Mouse (Mus musculus) c-Kit-positive CD71-positive TER-119-negative erythroid progenitor cells, embryonic 14.5 days (primary cell): ENCODE data around the gene Inca1.

Experiments used
- DNase-seq: peaks from one replicate; pipeline ENCODE4 v3.0.0-alpha.2; 2013; ENCODE audit warnings: low read depth

Gene Inca1

DNA sequence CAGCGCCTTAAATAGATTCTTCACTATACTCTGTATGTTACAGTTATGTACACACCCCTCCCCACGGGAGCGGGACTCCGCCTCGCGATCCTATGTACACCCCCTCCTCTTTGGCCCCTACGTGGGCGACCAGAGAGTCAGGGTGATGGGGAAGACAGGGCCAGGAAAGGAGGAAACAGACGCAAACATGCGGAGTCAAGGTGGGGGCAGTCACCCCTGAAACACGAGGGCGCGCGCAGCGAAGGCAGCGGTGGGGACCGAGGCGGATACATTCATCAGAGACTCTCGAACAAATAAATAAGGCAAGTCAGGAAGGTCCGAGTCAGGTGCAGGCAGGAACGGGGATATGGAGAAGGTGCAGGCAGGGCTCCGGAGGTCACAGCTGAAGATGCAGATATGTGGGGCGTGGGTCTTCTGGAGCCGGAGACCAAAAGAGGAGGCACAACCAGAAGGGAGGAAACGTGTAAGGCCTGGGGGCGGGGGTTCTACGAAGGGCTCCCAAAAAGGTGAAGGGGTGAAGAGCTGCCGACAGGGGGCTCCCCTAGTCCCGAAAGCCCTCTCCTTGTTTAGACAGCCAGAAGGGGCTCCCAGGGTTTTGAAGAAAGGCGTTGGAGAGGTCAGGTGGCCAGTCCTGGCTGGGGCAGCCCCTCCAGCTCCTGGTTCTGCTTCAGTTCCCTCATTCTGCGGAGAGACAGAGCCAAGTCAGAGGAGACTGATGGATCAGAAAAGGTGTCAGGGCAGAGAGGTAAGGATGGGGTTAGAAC lies 30.2 kb downstream of the Inca1 start:
- no peak for DNase-seq

- peak; percentile 99 for DNase-seq
Observed at GRCm38 (mm10) chr11:70668771-70669505, 31.0 kb downstream of the Inca1 start, which contains the start of gene Spag7. Gene Spag7, minus strand, starts transcription at chr11:70669416.

DNA sequence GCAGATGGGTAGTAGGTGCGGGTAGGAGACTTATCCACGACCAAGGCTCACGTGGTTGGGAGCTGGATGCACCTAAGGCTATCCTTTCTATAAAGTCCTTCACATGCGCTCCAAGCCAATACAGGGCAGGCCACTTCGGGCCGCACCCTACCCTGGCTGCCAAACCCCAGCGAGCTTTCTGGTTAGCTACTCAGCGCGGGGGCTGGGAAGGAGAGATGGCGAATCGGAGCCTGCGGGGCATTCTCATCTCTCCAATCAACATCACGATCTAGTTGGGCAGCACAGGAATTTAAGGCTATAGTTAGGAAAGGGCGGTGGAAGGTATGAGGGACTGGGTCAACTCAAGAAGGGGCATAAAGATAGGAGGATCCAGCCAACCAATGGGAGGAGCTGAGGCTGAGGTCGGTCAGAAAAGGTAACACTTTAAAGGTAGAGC lies 31.6 kb downstream of the Inca1 start:
- no peak for DNase-seq

DNA sequence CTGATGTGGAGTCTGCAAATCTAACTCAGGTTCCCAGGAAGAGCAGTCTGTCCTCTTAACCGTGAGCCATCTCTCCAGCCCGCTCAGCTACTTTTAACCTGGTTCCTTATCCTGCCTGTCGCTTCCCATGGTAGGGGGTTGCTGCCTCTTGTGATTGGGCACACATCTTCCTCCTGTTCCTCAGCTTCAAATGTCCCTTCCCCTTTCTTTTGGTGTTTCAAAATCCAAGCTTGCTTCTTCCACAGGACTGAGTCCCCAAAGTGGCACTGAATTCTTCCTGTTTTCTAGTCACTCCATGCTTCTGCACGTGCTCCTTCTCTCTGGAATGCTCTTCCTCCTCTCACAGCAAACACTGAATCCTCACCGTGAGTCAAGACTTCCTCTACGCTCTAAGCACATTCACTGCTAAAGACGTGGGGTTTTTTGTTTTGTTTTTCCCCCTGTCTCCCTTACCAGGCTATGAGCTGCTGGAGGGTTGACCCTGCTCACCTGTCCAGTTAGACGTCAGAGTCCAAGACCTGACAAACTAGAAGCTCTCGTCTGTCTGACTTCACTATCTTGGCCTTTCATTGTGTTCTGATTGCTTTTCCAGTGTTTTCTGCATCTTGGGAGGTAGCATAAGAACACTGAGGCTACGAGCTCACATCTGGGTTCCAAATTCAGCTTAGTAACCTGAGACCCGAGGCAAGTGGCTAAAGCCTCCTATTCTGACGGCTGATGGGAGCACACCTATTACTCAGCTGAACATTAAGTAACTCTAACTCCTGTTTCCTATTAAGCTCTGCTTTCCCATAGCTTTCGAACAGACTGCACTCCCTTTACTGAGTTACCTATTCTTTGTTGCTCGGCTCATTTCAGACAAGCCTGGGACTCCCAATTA lies 32.4 kb downstream of the Inca1 start:
- no peak for DNase-seq

GRCm38 (mm10) chr11:70666687-70667086 lies 33.3 kb downstream of the Inca1 start:
- DNase-seq, result no peak

DNA sequence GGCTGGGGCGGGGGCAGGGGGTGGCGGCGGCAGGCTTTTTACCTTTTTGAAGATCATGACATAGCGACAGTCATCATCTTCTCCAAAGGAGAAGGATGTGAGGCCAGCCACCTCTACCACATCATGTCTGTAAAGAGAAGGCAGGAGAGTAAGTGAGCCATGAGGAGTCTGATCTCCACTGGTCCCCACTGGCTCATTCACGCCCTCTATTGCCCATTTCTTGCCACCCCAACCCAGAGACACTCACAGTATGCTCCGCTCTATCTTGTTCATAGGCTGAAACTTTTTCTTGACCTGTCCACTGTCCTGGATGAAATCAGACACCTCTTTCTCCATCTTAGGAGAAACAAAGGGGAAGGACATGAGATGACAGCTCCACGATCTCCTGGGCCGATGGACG lies 35.2 kb downstream of the Inca1 start:
- no peak for DNase-seq

DNA sequence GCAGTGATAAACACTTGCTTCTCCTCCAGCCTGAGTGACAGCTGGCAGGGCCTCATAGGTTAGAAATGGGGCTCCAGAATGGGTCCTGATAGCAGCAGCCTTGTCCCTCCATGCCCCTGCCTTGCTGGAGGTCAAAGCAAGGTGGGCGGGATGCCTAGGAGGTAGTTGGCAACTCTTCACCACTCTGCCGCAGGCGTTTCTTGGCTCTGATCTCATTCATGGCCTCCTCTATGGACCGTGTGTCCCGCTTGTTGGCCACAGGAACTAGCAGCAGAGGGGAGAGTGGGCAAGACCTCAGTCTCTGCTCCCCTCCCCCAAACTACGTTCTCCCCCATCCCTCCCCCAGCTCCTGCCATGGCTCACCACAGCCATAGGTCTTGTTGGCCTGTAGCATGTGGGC lies 36.0 kb downstream of the Inca1 start:
- no peak for DNase-seq

DNA sequence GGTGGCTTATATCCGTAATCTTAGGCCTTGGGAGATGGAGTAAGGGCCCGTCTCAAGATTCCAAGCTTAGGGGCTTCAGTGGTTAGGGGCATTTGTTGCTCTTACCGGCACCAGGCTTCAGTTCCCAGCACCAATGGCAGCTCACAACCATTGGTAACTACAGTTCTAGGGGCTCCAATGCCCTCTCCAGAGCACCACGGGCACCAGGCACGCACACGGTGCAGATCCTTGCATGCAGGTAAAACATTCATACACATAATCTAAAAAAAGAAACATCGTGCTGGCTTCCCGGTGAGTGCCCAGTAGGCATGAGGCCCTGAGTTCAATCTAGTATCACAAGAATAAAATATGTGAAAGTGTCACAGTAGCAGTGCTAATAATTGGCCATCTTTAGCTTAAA lies 36.9 kb downstream of the Inca1 start:
- DNase-seq, result no peak

GRCm38 (mm10) chr11:70660571-70660970 lies 39.4 kb downstream of the Inca1 start:
- DNase-seq, result no peak

GRCm38 (mm10) chr11:70658942-70659341 lies 41.0 kb downstream of the Inca1 start:
- no peak for DNase-seq

- DNase-seq, result no peak
Observed at GRCm38 (mm10) chr11:70658521-70658920, 41.4 kb downstream of the Inca1 start.

DNA sequence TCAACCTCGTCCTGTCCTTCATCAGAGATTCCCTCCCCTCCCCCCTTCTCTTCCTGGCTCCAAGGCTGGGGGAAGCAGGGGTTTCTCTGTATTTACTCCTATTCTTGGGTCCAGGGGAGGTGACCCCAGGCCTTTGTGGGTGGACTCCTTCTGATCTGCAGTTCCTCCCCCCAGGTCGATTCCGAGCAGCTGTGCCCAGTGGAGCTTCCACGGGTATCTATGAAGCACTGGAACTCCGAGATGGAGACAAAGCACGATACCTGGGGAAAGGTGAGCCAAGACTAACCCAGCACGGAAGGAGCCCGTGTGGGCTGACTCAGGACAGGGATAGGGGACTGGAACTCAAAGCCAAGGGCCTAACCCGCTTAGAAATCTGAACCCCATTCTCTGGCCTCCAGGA lies 42.0 kb downstream of the Inca1 start:
- no peak for DNase-seq

DNA sequence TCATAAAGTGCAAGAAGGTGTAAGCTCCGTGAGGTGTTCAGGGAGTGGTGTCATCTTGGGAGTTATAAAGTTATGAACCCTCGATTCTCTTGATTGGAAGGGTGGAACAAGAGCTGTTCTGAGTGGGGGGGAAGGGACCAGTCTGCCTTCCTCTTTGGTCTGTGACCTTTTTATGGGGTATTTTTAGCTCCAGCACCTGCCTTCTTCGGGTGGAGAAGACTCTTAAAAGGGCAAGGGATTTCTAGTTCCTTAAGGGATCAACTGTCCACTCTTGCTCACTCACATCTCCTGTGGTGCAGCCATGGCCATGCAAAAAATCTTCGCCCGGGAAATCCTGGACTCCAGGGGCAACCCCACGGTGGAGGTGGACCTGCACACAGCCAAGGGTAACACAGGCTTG lies 42.4 kb downstream of the Inca1 start:
- no peak for DNase-seq

DNA sequence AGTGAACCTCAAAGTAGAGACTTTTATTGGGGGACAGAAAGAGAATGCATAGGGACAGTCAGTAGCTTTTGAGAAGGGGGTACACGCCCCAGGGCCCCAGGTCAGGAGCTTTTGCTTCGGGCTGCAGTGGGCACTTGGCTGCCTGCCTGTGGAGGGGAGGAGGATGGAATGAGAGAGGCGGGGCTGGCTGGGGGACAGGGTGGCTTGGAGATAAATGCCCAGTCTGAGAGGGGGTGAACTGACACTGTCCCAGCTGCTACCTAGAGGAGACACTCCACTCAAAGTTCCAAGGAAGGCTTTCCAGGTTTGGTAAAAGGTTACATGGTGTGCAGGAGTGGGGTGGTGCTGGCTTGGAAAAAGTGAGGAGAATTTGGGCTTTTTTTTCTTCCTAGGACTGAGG lies 43.0 kb downstream of the Inca1 start, which contains the start of gene Eno3:
Gene Eno3 (plus strand): TSS at position 239 of the 400 bp plus-strand sequence.
- no peak for DNase-seq

DNA sequence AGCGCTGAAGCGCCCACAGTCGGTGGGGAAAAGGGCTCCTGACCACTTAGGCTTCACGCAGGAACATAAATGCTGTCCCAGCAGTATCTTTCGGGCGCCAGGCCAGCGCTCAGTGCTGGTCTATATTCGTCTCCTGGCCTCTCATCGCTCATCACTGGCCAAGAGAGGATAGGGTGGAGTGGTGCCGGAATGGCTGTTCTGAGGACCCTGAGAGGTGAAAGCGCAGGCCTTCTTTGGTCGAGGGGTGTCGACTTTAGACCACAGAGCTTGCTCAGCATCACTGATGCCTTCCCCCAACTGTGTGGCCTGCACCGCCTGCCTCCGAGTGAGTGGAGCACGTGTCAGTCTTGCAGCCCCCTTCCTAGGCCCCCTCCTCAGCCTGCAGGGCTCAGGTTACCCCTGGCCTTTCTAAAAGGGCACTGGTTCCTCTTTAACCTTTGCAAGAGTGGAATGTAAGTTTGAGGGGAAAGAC lies 43.5 kb downstream of the Inca1 start:
- DNase-seq, result no peak

DNA sequence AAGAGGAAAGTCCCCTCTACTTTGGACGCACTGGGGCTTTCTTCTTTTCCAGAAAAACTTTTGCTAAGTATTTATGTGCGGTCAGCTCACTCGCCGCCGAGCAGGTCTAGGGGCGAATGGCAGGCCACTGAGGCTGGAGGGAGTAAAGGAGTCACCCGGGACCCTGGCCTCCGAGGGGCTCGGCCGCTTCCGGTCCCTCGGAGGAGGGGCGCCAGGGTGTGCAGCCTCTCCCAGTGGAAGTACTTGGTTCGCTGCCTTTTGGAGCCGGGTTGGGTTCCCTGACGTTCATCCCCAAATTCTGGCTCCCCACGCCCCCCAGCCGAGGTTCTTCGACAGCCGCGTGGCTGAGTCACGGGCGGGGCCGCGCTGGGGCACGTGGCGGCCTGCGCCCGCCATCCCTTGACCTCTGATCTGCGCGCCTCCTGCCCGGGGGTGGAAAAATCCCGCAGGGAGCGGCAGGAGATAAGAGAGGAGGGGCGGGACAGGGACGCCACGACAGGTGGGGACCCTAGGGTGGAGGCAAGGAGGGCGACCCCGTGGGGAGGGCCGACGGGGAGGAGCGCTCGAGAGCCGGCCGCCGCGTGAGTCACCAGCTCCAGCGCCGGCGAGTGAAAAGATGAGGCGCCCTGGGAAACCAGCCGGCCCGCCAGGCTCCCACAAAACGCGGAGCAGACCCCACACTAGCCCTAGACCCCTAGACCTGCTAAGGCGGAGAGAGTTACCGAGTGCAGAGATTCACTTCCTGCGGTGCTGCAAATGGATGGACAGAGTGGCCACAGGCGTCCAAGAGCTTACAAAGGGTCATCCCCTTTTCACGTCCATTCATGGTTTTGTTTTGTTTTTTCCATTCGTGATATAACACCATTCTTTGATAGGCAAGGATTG lies 44.1 kb downstream of the Inca1 start:
- DNase-seq, result no peak

GRCm38 (mm10) chr11:70654923-70655570 lies 44.9 kb downstream of the Inca1 start:
- no peak for DNase-seq

- no peak for DNase-seq
Observed at GRCm38 (mm10) chr11:70654198-70654922, 45.6 kb downstream of the Inca1 start, which contains the start of gene Pfn1. Gene Pfn1, minus strand, starts transcription at chr11:70654644.

- DNase-seq, result no peak
Observed at GRCm38 (mm10) chr11:70653345-70654197, 46.4 kb downstream of the Inca1 start.
